Mouse (Mus musculus) lung, postnatal 0 days (tissue): Measurements from ENCODE around the gene Lnpk.

ENCODE experiments used
- CTCF ChIP-seq: IDR thresholded peaks from 2 replicates; pipeline ENCODE4 v1.5.1; 2016; ENCODE audit warnings: antibody characterized with exemption, mild to moderate bottlenecking
- EP300 ChIP-seq: IDR thresholded peaks from 2 replicates; pipeline ENCODE4 v1.6.1; 2016; ENCODE audit warnings: antibody characterized with exemption, mild to moderate bottlenecking, control low read depth

GRCm38 (mm10) chr2:74508302-74508701 is 70.9 kb downstream of the Lnpk start:
- TF ChIP-seq CTCF (no peak), EP300 (no peak)
